Mouse (Mus musculus) gastrocnemius, postnatal 10 days (tissue): Measurements from ENCODE around the gene Fgfr1op. TPM values are rescaled to one million over a fixed set of nuclear protein-coding genes. Genes with fewer than 3 reads are reported as not detected.
"Not testable (repeated sequence)": the region's sequence is repeated elsewhere in the genome, so short reads cannot be mapped to it uniquely, and the experiment has no call there.

Experiments used
- DNase-seq: peaks from one replicate; pipeline ENCODE4 v3.0.0; 2021; ENCODE audit warnings: mixed read lengths
- long read RNA-seq, 2 experiments: library from polyadenylated mRNA; stranded (forward); transcript quantifications; one replicate each; pipeline ENCODE4 v2.0.0; 2021
- total RNA-seq, 2 experiments: library from RNA; stranded (reverse); gene quantifications; 2 replicates each; pipeline ENCODE4 v1.2.3; 2021

Fgfr1op gene
- 10 to 100 TPM; 13.3 to 15.3 TPM for total RNA-seq
- long read RNA-seq, experiment 1, transcript Fgfr1op-202 (13 exons, 3,505 nt): major isoform, 15 of 37 reads
- long read RNA-seq, experiment 1, transcript Fgfr1op-201 (12 exons, 3,077 nt): minor isoform, 10 of 37 reads
- long read RNA-seq, experiment 1, partial matches to known transcripts: 5 of 37 reads
- long read RNA-seq, experiment 1, other reads (novel, unspliced or antisense): 7 of 37 reads
- long read RNA-seq, experiment 2, transcript Fgfr1op-202 (13 exons, 3,505 nt): major isoform, 15 of 31 reads
- long read RNA-seq, experiment 2, transcript Fgfr1op-201 (12 exons, 3,077 nt): minor isoform, 9 of 31 reads
- long read RNA-seq, experiment 2, partial matches to known transcripts: 2 of 31 reads
- long read RNA-seq, experiment 2, other reads (novel, unspliced or antisense): 5 of 31 reads

- not testable (repeated sequence) for DNase-seq
Observed at GRCm38 (mm10) chr17:8164701-8165607, at the start of gene Fgfr1op. Gene Fgfr1op, plus strand, starts transcription at chr17:8165501.

GRCm38 (mm10) chr17:8116378-8116777, 48.9 kb upstream of the Fgfr1op start:
- not testable (repeated sequence) for DNase-seq

DNA sequence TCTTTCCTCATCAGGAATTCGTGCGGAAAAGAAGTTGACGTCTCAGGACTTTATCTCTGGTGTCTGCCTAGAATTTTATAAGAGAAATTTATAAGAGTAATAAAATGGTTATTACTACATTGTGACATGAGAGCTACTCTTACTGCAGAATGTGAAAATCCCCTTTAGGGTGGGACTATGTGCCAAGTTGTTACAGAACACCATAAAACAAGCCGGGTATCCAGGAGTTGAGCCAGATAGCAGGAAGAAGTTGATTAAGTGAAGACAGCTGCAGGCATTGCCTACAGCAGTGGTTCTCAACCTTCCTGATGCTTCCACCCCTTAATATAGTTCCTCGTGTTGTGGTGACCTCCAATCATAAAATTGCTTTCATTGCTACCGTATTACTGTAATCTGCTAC, 48.4 kb upstream of the Fgfr1op start:
- DNase-seq: not testable (repeated sequence)

- not testable (repeated sequence) for DNase-seq
Observed at GRCm38 (mm10) chr17:8122974-8123373, 42.3 kb upstream of the Fgfr1op start.

GRCm38 (mm10) chr17:8124586-8124985, 40.7 kb upstream of the Fgfr1op start:
- DNase-seq: not testable (repeated sequence)

- DNase-seq: not testable (repeated sequence)
Observed at GRCm38 (mm10) chr17:8128326-8128993, 36.8 kb upstream of the Fgfr1op start.

- DNase-seq: not testable (repeated sequence)
Observed at GRCm38 (mm10) chr17:8129578-8129977, 35.7 kb upstream of the Fgfr1op start.

- DNase-seq: not testable (repeated sequence)
Observed at GRCm38 (mm10) chr17:8130849-8131248, 34.5 kb upstream of the Fgfr1op start.

- DNase-seq: not testable (repeated sequence)
Observed at GRCm38 (mm10) chr17:8138116-8138515, 27.2 kb upstream of the Fgfr1op start.

DNA sequence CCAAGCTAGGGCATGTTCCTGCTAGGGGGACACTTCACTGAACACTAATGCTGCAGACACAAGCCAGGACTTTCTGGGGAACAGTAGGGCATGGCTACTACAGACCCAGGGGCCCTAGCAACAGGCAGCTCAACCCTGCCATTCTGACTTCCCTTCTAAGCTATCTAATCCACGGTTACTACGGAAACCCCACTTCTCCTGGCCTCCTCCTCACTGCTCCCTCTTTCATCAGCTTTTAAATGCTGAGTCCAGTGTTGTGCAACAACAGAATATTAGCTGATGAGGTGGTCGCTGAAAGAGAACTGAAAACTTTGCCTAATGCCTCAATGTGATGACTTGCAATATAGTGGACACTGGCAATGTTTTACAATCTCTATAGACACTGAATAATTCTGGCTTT, 25.1 kb upstream of the Fgfr1op start:
- DNase-seq: not testable (repeated sequence)

DNA sequence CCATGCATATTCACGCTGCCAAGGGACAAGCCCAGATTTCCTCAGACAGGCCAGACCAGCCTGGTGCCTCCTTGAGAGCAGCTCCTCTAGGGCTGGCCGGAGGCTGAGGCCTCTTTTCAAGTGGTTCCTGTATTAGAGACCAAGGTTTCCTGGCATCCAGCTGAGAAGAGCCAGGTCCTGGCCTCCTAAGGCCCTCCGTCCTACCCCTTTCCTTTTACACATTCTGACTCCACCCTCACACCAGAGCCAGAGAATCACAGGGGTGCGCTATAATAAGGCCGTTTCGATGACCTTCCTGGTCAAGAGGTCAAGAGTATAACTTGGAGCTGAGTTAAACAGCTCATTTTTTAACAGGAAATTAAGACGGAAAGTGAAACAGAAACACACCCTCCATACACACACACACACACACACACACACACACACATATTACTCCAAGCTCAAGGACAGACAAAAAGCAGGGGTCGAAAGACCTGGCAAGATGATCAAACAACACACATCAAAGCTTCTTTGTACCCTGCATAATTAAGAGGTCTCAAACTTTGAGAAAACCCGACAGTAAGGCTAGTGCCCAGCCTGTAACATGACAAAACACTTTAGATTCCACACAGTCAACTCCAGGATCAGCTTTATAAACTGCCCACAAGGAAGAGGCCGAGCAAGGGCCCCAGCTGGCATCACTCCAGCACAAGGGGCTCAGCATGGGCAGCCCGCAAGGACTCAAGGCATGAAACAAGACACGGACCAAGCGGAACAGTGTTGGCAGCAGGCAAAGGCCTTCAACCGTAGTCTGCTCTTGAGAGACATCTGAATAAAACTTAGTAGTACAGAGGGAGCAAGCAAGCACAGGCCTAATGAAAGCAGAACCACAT, 21.3 kb upstream of the Fgfr1op start:
- not testable (repeated sequence) for DNase-seq

DNA sequence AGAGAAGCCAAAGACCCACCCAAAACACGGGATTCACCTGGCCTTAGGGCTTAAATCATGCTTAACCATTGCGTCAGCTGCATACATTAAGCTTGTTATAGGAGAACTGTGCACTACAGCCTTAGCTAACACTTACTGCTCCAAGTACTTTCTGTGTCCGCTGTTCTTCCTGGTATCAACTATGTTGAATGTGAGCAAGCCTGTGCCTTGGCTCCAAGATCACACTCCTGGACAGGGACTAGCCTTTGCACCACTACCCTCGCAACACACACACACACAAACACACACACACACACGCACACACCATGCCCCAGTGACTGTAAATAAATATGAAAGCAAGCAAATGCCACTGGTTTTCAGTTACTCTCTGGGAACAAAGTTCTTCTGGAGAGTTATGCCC, 18.4 kb upstream of the Fgfr1op start:
- DNase-seq: not testable (repeated sequence)

DNA sequence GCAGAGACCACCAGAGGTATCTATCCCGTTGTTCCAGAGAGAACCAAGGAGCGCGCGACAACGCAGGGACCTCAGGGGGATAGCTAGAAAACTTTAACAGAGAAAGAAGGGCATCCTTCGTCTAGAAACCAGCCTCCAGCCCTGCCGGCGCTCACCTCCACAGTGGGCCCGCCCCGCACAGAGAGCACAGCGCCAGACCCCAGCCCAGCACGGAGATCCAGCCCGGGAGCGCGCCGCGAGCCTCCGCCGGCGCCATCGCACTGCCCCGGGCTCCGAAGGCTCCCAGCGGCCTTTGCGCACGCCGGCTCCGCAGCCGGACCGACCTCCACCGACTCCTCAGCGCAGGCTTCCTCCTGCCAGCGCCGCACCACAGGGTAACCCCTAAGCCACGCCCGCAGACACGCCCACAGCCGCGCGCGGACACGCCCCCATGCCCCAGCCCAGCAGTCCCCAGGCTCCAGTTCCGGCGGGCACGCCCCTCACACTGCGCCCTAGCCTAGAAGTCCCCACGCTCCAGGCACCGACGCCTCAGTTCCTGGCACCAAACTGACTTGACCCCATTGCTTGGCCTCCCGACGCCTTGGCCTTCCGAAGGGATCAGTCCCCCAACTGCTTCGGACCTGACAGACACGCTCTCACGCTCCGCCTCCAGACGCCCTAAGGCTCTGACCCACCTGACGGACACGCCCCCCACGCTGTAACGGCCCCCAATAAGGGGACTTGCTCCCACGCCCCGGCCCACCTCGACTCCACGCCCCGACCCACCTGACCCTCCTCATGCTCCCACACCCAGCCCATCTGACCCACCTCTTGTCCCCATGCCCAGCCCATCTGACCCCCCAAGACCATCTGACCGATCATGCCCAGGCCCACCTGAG, 17.6 kb upstream of the Fgfr1op start, which contains the start of the genes Gm49673 and Rnaset2a:
Gene Gm49673, minus strand, starts transcription at position 350 of the 878 bp plus-strand sequence.
Gene Rnaset2a, minus strand, starts transcription at position 659 of the 878 bp plus-strand sequence.
- peak; percentile 10 for DNase-seq

DNA sequence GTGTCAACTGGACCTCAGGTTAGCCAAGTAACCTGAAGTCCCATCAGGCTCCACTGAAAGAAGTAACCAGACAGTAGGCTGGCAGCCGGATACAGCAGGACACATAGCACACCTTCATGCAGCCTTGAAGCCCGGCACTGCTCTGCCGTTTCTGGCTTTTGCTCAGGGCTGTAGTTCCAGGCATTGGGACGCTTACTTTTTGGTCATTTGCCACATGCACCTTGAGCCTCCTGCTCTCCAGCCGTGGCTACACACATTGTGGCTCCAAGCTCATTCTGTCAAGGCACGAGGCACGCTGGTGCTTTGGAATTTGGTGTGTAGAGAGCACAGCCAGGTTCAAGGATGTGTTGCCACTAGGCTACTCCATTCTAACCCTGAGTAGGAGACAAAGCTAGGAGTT, 10.3 kb upstream of the Fgfr1op start:
- DNase-seq: not testable (repeated sequence)

- DNase-seq: not testable (repeated sequence)
Observed at GRCm38 (mm10) chr17:8155982-8156381, 9.3 kb upstream of the Fgfr1op start.

DNA sequence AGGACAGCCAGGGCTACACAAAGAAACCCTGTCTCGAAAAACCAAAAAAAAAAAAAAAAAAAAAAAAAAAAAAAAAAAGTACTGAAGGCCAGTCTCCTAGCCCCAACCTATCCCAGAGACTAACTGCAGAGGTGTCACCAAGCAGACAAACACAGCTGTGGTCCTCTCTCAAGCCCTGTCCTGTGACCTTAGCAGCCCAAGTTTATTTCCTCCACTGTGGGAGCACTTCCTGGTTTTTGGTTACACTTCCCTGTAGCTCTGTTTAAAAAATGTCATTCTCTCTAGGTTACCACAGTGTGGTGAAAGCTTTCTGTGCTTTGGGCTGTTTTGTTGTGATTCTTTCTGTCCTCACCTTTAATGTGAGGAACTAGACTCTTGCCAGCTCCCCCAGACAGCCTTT, 6.7 kb upstream of the Fgfr1op start:
- DNase-seq: not testable (repeated sequence)

- peak; percentile 16 for DNase-seq
Observed at GRCm38 (mm10) chr17:8160969-8161368, 4.3 kb upstream of the Fgfr1op start.

DNA sequence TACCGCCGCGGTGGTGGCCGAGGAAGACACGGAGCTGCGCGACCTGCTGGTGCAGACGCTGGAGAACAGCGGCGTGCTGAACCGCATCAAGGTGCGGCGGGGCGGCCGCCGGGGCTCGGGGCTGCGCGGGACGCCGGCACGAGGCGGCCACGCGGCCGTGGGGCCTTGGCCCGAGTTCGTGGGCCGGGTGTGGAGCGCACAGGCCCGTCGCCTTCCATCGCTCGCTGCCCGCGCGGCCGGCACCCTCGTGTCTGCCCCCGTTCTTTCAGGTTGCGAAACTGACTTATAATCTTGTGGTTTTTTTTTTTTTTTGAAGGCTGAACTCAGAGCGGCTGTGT, 276 bp downstream of the Fgfr1op start:
- DNase-seq: peak; percentile 12

DNA sequence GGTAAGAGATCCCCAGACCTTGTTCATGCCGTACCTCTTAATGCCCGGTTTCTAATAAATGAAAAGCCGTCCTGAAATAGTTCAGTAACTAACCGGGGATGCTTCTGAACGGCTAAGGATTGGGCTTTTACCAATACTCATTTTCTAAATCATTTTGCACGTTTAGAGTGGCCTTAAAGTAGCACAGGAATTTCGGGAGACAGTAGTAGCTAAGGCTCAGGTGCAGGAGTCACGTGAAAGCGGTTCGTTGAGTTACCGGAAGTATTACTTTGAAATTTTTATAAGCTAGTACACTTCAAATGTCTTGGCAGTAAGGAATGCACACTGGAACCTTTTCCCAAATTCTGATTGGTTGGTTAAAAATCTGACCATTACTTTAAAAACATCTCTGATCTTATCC, 676 bp downstream of the Fgfr1op start:
- not testable (repeated sequence) for DNase-seq

GRCm38 (mm10) chr17:8166454-8166853, 1.2 kb downstream of the Fgfr1op start:
- not testable (repeated sequence) for DNase-seq
